Mouse (Mus musculus): ENCODE data around the gene Pstk. TPM values are rescaled to one million over a fixed set of nuclear protein-coding genes. Genes with fewer than 3 reads are reported as not detected.

Pstk gene
- 10 to 100 TPM; 33.4 to 43.4 TPM for total RNA-seq (2021)
- long read RNA-seq, experiment 1, full-length matches to known transcripts, result 13 of 25 reads
- long read RNA-seq, experiment 1, partial matches to known transcripts, result 0 of 25 reads
- long read RNA-seq, experiment 1, other reads (novel, unspliced or antisense), result 12 of 25 reads
- long read RNA-seq, experiment 2, full-length matches to known transcripts, result 10 of 20 reads
- long read RNA-seq, experiment 2, partial matches to known transcripts, result 0 of 20 reads
- long read RNA-seq, experiment 2, other reads (novel, unspliced or antisense), result 10 of 20 reads

- Histone ChIP-seq H3K4me3 (peak within 1 kb of the TSS; percentile 88), H3K27ac (peak within 1 kb of the TSS; percentile 97)
- peak; percentile 93 for DNase-seq
- TF ChIP-seq CTCF (IDR thresholded peaks at IDR 0.05), result peak; percentile 93; the same call in 1 of the 2 replicates
- intact Hi-C loops (cut with DNase I), result no loop called here
Measured at GRCm38 (mm10) chr7:131370648-131371469, at the start of gene Pstk. TSS of gene Pstk (plus strand) at chr7:131371141.

GRCm38 (mm10) chr7:131322192-131322591, 48.7 kb upstream of the Pstk start, which contains the start of gene Cuzd1:
TSS of gene Cuzd1 (minus strand) at chr7:131322292.
- H3K27ac ChIP-seq, result no peak within 1 kb of the TSS
- no peak for TF ChIP-seq CTCF (IDR thresholded peaks at IDR 0.05)
- peak; percentile 45 for DNase-seq
- intact Hi-C loops (cut with DNase I), result no loop called here
- no peak within 1 kb of the TSS for H3K4me3 ChIP-seq

GRCm38 (mm10) chr7:131327054-131327453, 43.9 kb upstream of the Pstk start:
- TF ChIP-seq CTCF (IDR thresholded peaks at IDR 0.05), result no peak
- Histone ChIP-seq H3K4me3 (no peak overlapping the region), H3K27ac (no peak overlapping the region)
- intact Hi-C loops (cut with DNase I), result no loop called here
- DNase-seq, result no peak

GRCm38 (mm10) chr7:131329416-131329815, 41.5 kb upstream of the Pstk start, which contains the start of gene Fam24b:
TSS of gene Fam24b (minus strand) at chr7:131329516.
- intact Hi-C loops (cut with DNase I), result no loop called here
- TF ChIP-seq CTCF (IDR thresholded peaks at IDR 0.05), result no peak

GRCm38 (mm10) chr7:131331688-131332087, 39.3 kb upstream of the Pstk start:
- no peak for DNase-seq
- H3K4me3 ChIP-seq, result no peak overlapping the region
- TF ChIP-seq CTCF (IDR thresholded peaks at IDR 0.05), result no peak
- intact Hi-C loops (cut with DNase I), result no loop called here
- no peak overlapping the region for H3K27ac ChIP-seq

More at GRCm38 (mm10) chr7:131329416-131329815, 41.5 kb upstream of the Pstk start, which contains the start of gene Fam24b:
- Histone ChIP-seq H3K4me3 (no peak within 1 kb of the TSS), H3K27ac (no peak within 1 kb of the TSS)
- no peak for DNase-seq

GRCm38 (mm10) chr7:131333564-131333963, 37.4 kb upstream of the Pstk start, which contains the start of gene Fam24a:
TSS of gene Fam24a (plus strand) at chr7:131333864.
- DNase-seq, result no peak
- Histone ChIP-seq H3K27ac (no peak within 1 kb of the TSS), H3K4me3 (no peak within 1 kb of the TSS)
- intact Hi-C loops (cut with DNase I), result no loop called here
- no peak for TF ChIP-seq CTCF (IDR thresholded peaks at IDR 0.05)

- TF ChIP-seq CTCF (IDR thresholded peaks at IDR 0.05), result no peak
- H3K27ac ChIP-seq, result no peak overlapping the region
- intact Hi-C loops (cut with DNase I), result no loop called here
- DNase-seq, result no peak
- H3K4me3 ChIP-seq, result no peak overlapping the region
Measured at GRCm38 (mm10) chr7:131337502-131338068, 33.4 kb upstream of the Pstk start.

- intact Hi-C loops (cut with DNase I), result no loop called here
- no peak for TF ChIP-seq CTCF (IDR thresholded peaks at IDR 0.05)
- Histone ChIP-seq H3K27ac (peak overlapping the region; percentile 20), H3K4me3 (no peak overlapping the region)
- DNase-seq, result peak; percentile 33
Measured at GRCm38 (mm10) chr7:131345856-131346541, 24.9 kb upstream of the Pstk start.

GRCm38 (mm10) chr7:131356105-131356504, 14.8 kb upstream of the Pstk start:
- no peak for DNase-seq
- H3K4me3 ChIP-seq, result no peak overlapping the region
- no peak overlapping the region for H3K27ac ChIP-seq
- intact Hi-C loops (cut with DNase I), result no loop called here
- TF ChIP-seq CTCF (IDR thresholded peaks at IDR 0.05), result no peak

GRCm38 (mm10) chr7:131362269-131362614, 8.7 kb upstream of the Pstk start:
- DNase-seq, result peak; percentile 90
- no peak for TF ChIP-seq CTCF (IDR thresholded peaks at IDR 0.05)
- intact Hi-C loops (cut with DNase I), result loop anchor here (2.0 to 10.0 kb wide), 2 partner anchors 49 to 193 kb away; partner anchors contain the start of genes Acadsb and Ikzf5

GRCm38 (mm10) chr7:131362615-131363300, 8.2 kb upstream of the Pstk start, which contains the start of gene 2310057M21Rik:
TSS of gene 2310057M21Rik (minus strand) at chr7:131362759.
- DNase-seq, result peak; percentile 97
- H3K4me3 ChIP-seq, result peak within 1 kb of the TSS; percentile 97
- no peak for TF ChIP-seq CTCF (IDR thresholded peaks at IDR 0.05)
- intact Hi-C loops (cut with DNase I), result loop anchor here (2.0 to 10.0 kb wide), 2 partner anchors 48 to 192 kb away; partner anchors contain the start of genes Acadsb and Ikzf5
- peak within 1 kb of the TSS; percentile 97 for H3K27ac ChIP-seq

More at GRCm38 (mm10) chr7:131362269-131362614, 8.7 kb upstream of the Pstk start:
- Histone ChIP-seq H3K4me3 (peak overlapping the region; percentile 97), H3K27ac (peak overlapping the region; percentile 97)
